Comparison of ENCODE assay signal across 8 mouse cellular contexts in genomic region chr16:59639102-59639691, GRCm38 (mm10). TPM values are rescaled to one million over a fixed set of nuclear protein-coding genes. Genes with fewer than 3 reads are reported as not detected.
DNase-seq lines count a peak whose midpoint lies in the region; ATAC-seq and TF ChIP-seq lines count a peak whose summit lies in the region.

TSS of gene Arl6 (minus strand) at chr16:59639391.

- no peaks in the 10 kb centered on the region for H3K9me3 ChIP-seq in lung, embryonic 14.5 days (ENCODE audit: low read depth, low read length)

- H3K9ac ChIP-seq in lung, embryonic 14.5 days: peak within 1 kb of the TSS; percentile 62

- peak within 1 kb of the TSS; percentile 63 for H3K4me2 ChIP-seq in lung, embryonic 14.5 days

- under 1% methylated on average over 46 of the region's 46 CpGs for WGBS in lung, embryonic 14.5 days

- no peaks in the 10 kb centered on the region for H3K36me3 ChIP-seq in lung, embryonic 14.5 days (ENCODE audit: insufficient read depth)

- no peaks in the 10 kb centered on the region for H3K4me1 ChIP-seq in lung, embryonic 14.5 days (ENCODE audit: insufficient read depth)

- ATAC-seq in frontal cortex, adult (ENCODE audit: low TSS enrichment): peak; percentile 97
- ATAC-seq in hematopoietic stem cell, adult 5-6 weeks (replicated peaks in 1 of 2; ENCODE audit: insufficient read depth in 1 of 2, low FRiP score in 2 of 2, low TSS enrichment in 1 of 2, low read depth in 1 of 2, poor library complexity in 2 of 2, severe bottlenecking in 2 of 2): peak; percentile 96 to 97
- ATAC-seq in lung, embryonic 14.5 days (ENCODE audit: insufficient read depth): peak; percentile 99
- peak; percentile 97 for ATAC-seq in neutrophil, adult 5-6 weeks (ENCODE audit: extremely low read depth, insufficient number of reproducible peaks, low FRiP score, poor library complexity, severe bottlenecking)

- H3K27ac ChIP-seq in lung, embryonic 14.5 days (ENCODE audit: low read depth): peak within 1 kb of the TSS; percentile 95

- DNase-seq in NIH3T3 (ENCODE audit: low read depth): peak; percentile 95
- DNase-seq in cerebellum, adult 9-11 months: peak; percentile 95
- DNase-seq in layer of hippocampus, adult 8-10 months (ENCODE audit: low spot score in 2 of 2): peak; percentile 91 to 95
- DNase-seq in lung, embryonic 14.5 days: peak; percentile 96
- DNase-seq in testis, postnatal 14 days (ENCODE audit: low spot score): peak; percentile 94

- no peak for TF ChIP-seq CTCF in lung, embryonic 14.5 days (IDR thresholded peaks at IDR 0.05; ENCODE audit: low read depth)

- H3K4me3 ChIP-seq in lung, embryonic 14.5 days (ENCODE audit: low read depth, low read length): peak within 1 kb of the TSS; percentile 58

- no peaks in the 10 kb centered on the region for H3K27me3 ChIP-seq in lung, embryonic 14.5 days (ENCODE audit: insufficient read depth, low read length)

RNA-seq across cellular contexts. Expression of gene Arl6, which starts in this region (rescaled TPM):
- 17.6 and 22.0 TPM in 2 replicates for total RNA-seq in hematopoietic stem cell, adult 5-6 weeks (2017)
- 10 to 100 TPM; 23.6 to 37.7 (median 29.3) TPM for total RNA-seq in layer of hippocampus, adult 8-10 months (2022)
- polyA plus RNA-seq in lung, embryonic 14.5 days (2014; fragmentation: Nextera tagmentation; extraction: Ambion mirVana): 36.2 TPM in 2 replicates
- 0.58 and 2.7 TPM in 2 replicates for total RNA-seq in neutrophil, adult 5-6 weeks (2017)

Comparison
In these comparisons a context has a peak if more than half of its experiments do, and no peak if none do; other contexts are left out.
1. Peak in every context shown above with its lines: DNase-seq, ATAC-seq, H3K4me3 ChIP-seq and H3K27ac ChIP-seq.